Mouse (Mus musculus) cerebellum, adult 11-12 months (tissue): ENCODE data around the gene Prr18.
A peak's percentile ranks its signal among the peaks of the same experiment; 100 is the strongest.
"Not testable (repeated sequence)": the region's sequence is repeated elsewhere in the genome, so short reads cannot be mapped to it uniquely, and the experiment has no call there.

ENCODE experiments used
- DNase-seq: peaks from one replicate; pipeline ENCODE4 v3.0.0; 2022

The Prr18 gene

DNA sequence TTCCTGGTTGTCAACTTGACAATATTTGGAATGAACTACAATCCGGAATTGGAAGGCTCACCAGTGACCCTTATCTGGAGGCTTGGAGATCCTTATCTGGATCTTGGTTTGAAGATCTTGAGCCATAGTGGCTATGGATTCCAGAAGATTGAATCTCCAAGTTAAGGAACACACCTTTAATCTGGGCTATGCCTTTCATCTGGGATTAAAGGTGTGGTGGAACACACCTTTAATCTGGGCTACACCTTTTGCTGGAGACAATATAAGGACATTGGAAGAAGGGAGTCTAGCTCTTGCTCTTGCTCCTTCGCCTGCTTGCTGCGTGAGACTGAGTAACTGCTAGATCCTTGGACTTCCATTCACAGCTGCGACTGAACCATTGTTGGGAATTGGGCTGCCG is at the start of gene Prr18:
TSS of gene Prr18 (plus strand) at position 301 of the 400 bp plus-strand sequence.
- not testable (repeated sequence) for DNase-seq

- DNase-seq = no peak
These were observed 47.1 kb upstream of the Prr18 start for GRCm38 (mm10) chr17:8289993-8290679.

GRCm38 (mm10) chr17:8290736-8291135 is 46.5 kb upstream of the Prr18 start:
- DNase-seq = no peak

GRCm38 (mm10) chr17:8295825-8296224 is 41.4 kb upstream of the Prr18 start:
- DNase-seq = no peak

DNA sequence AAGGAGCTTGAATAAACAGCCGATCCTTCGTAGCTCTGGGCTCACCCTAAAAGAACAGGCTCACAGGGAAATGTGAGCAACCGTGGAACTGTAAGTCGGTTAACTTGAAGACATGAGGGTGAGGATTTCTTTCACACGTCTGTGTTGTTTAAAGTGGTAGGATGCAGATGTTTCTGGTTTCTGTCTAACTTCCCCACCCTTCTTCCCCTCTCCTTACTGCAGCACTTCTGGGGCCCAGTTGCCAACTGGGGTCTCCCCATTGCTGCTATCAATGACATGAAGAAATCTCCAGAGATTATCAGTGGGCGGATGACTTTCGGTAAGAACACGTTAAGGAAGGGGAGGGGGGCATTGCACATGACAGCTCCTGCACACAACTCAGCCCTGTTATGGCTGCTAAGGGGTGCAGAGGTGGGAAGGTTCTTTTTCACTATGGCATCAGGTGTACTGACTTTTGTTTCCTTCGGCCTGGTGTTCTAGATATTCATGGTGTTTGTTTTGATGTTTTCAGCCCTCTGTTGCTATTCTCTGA is 40.9 kb upstream of the Prr18 start:
- no peak for DNase-seq

GRCm38 (mm10) chr17:8297746-8298145 is 39.5 kb upstream of the Prr18 start:
- DNase-seq = no peak

DNA sequence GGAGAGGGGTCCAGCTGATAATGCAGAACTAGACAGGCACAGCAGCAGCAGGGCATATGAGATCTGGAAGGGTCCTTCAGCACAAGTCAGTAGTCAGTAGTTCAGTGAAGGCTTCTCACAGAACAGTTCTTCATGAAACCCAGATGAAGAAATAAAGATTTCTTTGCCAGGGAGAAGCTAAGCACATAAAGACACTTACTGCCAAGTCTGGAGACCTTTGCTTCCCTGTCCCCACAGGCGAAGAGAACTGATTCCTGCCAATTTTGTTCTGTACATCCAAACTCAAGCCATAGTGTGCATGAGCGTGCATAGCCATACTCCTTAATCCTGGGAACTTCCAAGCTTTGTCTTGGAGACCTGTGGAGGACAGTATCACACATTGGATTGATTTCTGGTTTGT is 39.0 kb upstream of the Prr18 start:
- no peak for DNase-seq

- no peak for DNase-seq
These were observed 37.7 kb upstream of the Prr18 start for GRCm38 (mm10) chr17:8299524-8299923.

DNA sequence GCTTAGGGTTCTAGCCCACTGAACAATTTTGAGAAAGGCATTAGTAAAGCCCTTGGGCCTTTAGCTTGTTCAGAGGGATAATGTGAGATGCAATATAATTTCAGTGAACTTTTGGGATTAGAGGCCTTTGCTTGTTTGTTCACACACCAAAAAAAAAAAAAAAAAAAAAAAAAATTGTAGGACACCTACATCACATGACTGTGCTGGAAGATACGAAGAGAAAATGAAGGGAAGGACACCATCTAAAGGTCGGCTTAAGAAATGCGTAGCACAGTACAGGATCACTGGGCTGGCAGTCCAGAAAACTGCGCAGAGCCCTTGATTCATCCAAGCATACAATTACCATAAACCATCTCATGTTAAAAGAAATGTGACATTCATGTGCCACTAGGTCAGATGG is 35.7 kb upstream of the Prr18 start:
- DNase-seq = no peak

DNA sequence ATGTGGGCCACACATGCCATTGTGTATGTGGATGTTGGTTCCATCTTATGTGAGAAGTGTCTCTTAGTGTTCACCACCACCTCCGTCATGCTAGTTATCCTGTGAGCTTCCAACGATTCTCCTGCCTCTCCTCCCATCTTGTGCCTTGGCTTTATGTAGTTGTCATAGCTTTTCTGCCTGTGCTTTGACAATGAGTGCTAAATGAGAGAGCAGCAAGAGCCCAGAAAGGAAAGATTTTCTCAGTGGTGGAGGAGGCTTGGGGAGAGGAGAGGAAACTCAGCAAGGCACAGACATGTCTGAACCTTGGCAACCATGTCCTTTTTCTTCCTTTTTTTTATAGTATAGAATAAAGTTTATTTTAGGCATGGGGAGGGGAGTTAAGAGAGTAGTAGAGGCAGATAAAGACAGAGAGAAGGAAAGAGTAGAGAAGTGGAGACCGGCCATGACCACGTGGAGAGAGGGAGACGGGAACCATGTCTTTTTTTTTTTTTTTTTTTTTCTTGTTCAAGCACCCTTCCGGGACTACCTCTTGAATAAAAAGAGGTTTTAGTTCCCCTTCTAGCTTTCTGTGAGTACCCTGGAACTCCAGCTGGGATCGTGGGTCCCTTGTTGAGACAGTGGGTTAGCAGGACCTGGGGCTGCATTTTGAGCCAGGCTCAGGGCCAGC is 34.4 kb upstream of the Prr18 start:
- no peak for DNase-seq

DNA sequence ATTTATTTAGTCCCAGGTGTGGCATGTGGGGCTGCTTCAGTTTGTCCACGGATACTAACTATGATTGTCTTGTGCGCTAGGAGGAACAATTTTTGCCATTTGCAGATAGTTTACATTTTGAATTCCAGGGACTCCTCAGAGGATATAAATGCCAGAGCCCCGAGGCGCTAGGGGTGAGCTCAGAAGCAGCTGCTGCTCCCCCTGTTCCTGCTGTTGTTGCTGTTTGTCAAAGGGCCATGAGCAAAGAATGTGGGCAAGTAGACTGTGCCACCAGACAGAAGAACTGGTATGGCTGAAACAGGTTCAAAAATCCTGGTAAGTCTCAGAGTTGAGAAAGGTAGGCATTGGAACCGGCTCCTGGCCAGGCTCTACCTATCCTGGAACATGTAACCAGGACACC is 33.6 kb upstream of the Prr18 start:
- no peak for DNase-seq

DNA sequence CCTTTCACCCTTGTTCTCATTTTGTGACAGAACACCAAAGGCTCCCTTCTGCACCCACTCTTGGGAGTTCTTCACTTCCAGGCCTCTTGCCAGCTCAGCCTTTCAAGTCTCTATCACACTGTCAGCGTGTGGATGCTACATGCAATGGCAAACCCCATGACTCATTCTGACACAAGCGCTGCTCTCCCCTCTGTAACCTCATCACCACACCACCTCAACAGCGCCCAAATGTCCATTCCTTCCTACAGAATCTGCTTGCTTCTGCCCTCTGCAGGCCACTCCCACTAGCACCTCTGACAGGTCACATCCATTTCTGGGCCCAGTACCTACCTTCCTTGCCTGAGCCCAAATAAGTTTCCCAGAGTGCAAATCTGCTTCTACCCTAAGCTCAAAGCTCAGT is 31.5 kb upstream of the Prr18 start:
- no peak for DNase-seq

GRCm38 (mm10) chr17:8310838-8311614 is 26.2 kb upstream of the Prr18 start, which contains the start of gene Sft2d1:
TSS of gene Sft2d1 (plus strand) at chr17:8311102.
- DNase-seq = peak; percentile 97

DNA sequence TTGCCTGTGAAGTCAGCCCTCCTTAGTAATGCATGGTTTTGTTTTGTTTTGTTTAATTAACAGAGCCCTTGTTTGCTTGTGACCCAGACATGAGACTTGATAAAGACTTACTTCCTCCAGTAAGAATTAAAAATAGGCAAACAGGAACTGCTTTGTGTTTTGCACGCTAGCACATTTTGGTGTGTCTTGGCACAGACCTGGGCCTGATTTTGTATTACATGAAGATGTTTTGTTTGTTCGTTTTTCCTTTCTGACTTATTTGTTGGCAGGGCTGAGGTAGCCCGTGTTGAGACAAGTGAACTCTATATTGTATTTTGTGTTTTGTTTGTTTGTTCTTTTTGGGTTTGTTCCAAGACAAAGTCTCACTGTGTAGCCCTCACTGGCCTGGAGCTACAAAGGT is 25.5 kb upstream of the Prr18 start:
- no peak for DNase-seq

GRCm38 (mm10) chr17:8313976-8314375 is 23.3 kb upstream of the Prr18 start:
- DNase-seq = no peak

DNA sequence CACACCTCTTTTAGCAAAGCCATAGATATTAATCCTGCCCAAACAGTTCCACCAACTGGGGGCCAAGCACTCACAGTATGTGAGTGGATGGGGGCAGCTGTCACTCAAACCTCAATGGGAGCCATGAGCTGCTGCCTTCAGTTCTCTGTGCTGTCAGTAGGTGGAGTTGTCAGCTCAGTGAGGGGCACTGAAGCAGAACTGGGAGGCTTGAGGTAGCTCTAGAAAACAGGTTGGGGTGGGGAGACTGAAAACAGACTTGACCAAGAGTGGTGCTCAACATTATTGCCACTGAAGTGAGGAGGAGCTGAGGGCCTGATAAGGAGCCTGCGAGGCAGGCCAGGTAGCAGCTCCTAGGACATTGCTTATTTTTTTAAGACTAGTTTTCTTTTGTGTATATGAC is 21.0 kb upstream of the Prr18 start:
- no peak for DNase-seq

GRCm38 (mm10) chr17:8326877-8327276 is 10.4 kb upstream of the Prr18 start:
- DNase-seq = not testable (repeated sequence)

GRCm38 (mm10) chr17:8328511-8329174 is 8.6 kb upstream of the Prr18 start:
- DNase-seq = no peak

- DNase-seq = no peak
These were observed 6.7 kb upstream of the Prr18 start for GRCm38 (mm10) chr17:8330602-8331001.

GRCm38 (mm10) chr17:8339666-8340374 is 2.6 kb downstream of the Prr18 start:
- peak; percentile 25 for DNase-seq

DNA sequence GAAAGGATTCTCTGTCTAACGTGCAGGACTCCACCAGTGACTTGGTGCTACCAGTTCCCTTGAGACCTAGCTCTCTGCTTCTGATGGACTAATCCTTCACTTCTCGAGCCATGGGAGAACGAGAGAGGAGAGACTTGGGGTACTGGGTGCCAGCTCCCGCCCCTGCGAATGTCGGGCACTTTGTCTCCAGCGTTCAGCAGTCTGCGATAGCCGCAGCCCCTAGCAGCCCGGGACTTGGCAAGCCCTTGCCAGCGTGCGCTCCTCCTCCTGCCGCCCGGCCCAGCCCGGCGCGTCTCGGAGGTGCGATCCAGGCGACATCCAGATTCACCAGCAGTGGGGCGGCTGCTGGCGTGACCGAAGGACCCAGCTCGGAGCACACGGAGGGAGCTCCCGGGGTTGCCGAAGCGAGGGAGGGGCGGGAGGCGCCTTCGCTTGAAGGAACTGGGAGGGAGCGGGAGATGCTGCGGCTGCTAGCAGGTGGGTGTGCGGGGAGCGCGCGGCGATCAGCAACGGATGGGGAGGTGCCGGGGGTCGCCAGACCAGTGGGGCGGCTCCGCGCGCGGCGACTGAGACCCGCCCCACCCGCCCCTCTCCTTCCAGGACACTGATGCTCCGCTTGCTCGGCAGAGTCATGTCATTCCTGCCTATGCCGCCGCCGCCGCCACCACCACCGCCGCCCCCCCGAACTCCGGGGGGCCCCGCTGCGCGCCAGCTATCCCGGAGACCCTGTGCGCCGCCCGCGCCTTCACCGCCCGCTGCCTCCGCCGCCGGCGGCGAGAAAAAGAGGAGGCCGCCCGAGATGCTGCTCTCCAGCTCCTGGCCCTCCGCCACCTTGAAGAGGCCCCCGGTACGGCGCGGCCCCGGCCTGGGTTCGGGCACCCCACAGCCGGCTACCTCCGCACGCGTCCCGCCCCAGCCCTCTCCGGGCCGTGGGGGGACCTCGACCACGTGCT is 3.4 kb downstream of the Prr18 start:
- DNase-seq = peak; percentile 35
